Mouse (Mus musculus) lung, postnatal 10 days (tissue): ENCODE measurements around the gene Gm42417.
A peak's percentile ranks its signal among the peaks of the same experiment; 100 is the strongest.

Experiments
- DNase-seq: peaks from one replicate; pipeline ENCODE4 v3.0.0; 2021

The Gm42417 gene

DNA sequence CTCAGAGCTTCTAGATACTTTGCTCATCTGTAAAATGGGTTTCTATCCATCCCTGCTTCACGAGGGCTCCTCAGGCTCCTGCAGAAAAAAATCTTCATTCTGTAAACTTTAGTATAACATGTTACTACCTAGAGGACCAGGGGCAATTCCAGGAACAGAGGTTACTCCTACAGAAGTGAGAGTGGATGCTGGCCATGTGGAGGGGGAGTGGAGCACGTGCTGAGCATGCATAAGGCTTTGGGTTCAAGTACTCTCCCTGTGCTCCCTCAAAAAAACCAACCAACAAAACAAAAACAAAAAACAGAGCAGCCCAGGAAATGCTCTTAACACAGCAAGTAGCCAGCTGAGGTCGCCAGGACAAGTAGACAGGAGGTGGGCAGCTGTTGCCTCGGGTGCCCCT is 24.4 kb upstream of the Gm42417 start:
- DNase-seq, result no peak

DNA sequence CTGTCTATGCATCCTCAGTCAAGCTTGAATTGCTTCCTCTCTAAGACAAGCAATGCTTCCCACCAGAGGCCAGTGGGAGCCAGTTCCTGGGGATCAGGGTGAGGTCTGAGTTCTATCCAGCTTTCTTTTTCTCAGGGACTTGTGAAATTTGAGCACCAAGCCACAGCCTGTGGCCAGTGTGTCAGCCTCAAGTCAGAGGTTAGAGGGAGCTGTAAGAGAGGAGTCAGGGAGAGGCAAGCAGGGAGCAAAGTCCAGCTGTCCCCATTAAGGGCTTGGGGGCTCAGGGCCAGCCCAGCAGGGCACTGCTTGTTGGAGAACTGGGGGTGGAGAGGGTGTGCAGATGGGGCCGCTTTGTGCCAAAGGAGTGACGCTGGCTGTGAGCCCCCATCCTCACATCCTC is 24.0 kb upstream of the Gm42417 start:
- peak; percentile 36 for DNase-seq

DNA sequence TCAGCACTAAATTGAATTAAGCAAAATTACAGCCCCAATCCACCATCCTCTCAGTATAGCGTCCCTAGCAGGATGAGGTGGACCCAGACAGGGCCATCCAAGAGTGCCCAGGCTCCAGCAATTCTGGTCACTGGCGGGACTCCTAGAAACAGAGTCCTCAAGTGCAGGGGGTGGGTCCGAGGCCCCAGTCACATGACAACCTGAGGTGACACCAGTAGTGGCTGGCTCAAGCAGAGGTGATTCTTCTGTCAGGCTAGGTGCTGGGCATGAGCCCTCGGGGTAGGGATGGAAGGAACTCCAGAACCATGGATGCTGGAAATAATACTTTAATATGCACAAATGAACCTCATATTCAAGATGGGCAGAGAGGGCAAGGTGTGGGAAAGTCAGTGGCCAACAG is 23.2 kb upstream of the Gm42417 start:
- DNase-seq, result no peak

DNA sequence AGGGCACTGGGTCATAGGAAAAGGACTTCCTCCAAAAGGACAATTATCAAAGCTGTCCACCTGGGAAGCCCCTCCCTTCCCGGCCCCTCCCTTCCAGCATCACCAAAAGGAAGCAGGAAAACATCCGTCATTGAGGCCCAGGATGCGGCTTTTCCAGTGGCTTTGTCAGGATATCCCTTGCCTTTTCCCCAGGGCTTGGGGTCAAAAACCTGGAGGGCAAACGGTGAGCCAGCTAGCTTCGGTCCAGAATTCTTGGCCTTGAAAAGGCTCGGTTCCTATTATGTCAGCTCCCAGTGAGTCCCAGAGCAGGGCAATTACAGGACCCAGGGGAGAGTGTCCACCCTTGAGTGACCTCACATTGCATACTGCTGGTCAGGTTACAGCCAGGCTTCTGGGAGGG is 21.7 kb upstream of the Gm42417 start:
- DNase-seq, result peak; percentile 48

DNA sequence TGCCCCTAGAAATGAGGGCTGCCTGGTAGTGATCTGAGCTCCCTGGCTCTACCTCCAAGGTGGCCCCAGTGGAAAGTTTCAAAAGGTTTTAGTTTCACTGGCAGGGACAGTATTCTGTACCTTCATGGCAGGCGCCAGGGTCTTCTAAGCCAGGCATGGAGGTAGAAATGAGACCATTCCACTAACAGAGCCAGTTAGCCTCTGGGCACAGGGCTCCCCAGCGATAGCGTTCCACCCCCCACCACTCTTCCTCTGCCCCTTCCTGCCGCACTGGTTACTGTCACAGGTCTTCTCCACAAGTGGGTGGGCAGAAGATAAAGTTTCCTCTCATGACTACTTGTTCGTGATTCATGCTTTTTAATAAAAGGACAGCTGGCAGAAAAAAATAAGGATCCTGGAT is 20.7 kb upstream of the Gm42417 start:
- no peak for DNase-seq

DNA sequence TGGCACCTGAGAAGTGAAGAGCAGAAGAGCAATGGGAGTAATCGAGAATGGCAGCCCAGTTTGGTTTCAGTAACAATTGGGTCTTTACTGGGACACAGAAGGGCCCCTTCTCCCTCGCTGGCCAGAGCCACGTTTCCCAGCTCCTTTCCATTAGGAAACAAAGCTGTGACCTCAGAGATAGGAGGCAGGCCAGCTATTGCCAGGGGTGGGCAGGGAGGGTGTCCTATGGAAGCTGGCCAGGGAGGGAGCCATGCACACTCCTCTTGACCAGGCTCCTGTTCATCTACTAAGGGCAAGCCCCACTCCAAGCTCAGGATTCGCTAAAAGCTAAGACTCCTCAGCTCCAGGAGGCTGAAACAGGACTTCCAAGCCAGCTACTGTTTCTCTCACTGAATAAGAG is 20.0 kb upstream of the Gm42417 start:
- DNase-seq, result no peak

DNA sequence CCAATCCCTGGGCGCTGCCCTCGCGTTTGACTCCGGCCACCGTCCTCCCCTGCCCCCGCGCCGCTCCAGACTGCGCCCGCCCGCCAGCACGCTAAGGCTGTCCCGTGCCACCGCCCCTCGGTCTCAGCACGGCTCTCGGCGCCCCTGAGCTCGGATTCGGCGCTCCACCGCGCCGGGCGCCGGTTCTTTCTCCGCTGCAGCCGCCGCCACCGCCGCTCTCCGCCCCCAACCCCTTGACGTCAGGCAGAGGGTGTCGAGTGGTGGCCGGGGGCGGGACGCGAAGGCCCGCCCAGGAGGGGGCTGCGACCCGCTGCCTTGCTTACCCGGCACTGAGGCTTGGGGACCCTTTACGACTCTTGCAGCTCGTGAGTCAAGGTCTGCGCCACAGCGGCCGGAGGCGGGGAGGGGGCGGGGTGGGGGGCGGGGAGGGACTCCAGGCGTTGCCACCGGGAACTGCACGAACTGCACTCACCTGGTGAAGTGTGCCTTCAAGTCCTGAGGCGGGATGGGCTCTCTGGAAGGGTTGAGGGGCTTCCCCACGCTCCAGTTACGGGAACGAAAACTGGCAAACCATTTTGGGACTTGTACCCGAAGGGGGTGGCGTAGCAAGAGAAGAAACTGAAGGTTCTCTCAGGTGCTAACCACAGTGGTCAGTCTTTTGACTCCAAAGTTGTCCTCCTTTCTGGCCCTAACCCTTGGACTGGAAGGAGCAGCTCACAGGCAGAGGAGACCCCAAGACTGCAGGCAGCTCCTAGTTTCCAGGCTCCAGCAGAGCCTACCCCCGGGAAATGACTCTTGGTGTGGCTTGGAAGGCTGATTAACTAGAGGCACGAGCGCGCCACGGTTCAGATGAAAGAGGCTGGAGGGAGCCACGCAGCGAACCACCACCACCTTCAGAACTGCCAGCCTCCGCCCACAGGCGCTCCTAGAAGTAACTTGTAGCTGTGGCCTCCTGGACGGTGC is 19.1 kb upstream of the Gm42417 start, which contains the start of gene Sema4c:
Gene Sema4c (minus strand): TSS at position 319 of the 963 bp plus-strand sequence.
- DNase-seq, result peak; percentile 87

DNA sequence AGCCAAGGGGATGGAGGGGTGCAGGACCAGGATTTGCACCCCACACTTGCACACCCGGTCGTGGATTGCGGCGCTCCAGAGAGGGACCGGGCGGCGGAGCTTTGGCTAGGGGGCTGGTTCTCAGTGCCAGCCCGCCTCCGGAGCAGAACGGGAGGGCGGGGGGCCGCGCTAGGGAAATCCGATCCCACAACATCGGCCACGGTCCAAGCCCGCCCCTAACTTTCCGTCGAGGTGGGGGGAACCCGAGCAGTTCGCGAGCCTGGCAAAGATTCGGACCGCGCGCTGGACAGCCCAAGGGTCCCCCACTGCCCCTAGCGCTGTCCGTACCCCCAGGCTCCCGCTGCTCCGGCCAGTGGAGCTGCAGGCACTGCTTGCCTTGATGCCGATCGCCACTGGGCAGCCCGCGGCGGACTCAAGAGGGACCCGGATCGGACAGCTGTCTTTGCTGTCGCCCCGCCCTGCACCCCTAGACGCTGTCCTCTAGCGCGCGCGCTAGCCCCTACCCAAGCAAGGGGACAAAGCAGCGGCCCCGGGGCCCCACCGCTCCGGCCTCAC is 18.3 kb upstream of the Gm42417 start:
- DNase-seq, result peak; percentile 96

DNA sequence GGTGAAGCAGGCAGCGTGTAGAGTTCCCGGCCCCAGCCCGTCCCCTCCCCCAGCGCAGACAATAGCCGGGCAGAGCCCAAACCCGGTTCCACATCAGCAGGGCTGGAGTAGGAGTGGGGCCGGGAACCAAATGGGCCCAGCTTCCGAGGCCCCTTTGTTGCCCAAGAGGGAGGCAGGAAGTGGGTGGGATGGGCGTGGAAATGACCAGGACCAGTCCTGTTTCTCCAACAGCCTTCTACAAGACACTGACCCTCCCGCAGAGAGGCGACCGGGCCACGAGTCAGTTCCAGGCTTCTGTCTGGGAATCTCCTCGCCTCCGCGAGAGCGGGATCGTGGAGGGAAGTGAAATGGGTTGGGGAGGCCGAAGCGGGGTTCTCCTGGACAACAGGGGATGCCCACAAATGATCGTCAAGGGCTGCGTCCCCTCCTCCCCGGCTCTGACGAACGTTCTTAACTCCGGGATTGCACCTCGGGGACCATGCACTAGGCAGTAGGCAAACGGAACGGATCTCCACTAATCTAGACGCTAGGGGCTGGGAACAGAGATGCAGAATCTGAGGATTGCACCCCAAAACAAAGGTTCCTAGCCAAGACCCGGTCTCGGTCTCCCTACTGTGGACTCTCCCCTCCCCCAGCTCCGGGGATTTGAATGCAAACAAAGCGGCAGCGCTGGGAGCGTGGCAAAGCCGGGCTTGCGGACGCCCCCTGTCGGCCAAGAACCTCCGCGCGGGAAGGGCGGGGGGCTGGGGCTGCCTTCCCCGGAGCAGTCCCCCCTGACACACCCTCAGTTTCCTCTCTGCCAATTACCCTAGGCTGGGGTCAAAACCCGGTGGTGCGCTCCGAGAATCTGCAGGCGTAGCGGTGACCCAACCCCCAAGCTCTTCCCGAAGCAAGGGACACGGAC is 17.6 kb upstream of the Gm42417 start:
- DNase-seq, result peak; percentile 97

DNA sequence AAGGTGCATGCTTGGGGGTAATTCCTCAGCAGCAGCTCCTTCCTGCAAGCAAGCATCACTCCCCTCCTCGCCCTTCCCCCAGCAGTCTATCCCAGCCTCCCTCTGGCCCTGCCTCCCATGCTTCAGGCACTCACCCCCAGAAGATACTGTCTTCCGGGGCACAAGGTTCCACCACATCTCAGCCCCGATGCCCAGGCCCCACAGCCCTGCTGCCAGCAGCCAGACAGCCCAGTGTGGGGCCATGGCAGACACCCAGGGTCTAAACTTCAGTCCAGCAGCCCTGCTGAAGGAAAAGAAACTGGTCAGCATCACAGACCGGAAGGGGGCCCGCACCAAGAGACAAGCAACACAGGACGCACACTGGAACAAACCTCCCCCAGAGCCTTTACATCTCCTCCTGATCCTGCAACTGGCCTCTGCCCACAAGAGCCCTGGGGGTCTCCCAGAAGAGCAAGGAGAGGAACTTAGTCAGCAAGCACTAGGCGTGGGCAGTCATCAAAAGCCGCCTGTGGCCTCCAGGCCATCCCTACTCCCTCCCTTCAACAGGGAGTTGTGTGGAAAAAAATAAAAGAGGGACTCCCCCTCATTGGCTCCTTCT is 16.7 kb upstream of the Gm42417 start:
- DNase-seq, result peak; percentile 60

DNA sequence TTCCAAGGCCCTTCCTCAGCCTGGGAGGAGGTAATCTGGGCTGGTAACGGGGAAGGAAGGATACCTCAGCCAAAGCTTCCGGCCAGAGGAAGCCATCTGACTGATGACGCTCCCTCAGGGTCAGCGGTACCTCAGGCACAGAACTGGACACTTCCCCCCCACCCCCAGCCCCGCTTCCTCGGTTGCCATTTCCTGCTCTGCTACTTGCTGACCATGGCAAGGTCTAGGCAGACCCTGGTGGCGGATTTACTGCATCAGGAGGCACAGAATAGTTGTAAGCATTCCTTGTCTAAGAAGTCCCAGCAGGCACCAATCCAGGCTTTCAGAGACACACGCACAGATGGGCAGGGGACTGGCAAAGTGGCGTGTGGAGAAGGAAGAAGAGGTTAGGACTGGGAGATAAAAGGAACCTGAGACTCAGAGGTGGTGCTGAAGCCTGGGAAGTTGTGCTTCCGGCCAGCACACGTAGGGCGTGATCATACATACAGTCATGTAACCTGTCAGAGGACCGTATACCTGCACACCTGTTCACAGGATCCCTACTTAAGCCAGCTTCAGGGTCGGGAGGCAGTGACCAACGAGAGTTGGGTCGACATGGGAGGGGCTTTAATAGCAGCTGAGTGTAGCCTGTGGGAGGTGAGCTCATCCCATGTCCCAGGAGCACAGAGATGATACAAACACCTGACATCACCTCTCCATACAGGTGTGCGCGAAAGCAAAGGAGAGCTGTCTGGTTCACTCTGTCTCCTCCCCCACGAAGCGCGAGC is 15.6 kb upstream of the Gm42417 start:
- DNase-seq, result peak; percentile 38

DNA sequence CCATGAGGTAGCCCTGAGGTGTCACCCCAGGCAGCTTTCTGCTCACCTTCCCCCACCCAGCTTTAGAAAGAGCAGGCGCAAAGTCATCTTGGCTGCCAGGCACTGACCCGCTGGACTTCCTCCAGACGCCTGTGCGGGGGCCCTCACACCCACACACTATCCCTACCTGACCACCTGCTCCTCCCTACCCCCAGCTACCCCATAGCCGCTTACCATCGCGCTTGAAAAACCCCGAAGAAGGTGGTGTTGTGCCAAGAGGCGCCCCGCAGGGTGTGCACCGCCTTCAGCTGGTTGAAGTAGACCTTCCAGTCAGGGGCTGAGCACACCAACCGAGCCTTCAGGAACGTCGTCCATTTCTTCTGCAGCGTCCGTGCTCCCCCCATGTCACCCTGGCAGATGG is 13.3 kb upstream of the Gm42417 start:
- no peak for DNase-seq

DNA sequence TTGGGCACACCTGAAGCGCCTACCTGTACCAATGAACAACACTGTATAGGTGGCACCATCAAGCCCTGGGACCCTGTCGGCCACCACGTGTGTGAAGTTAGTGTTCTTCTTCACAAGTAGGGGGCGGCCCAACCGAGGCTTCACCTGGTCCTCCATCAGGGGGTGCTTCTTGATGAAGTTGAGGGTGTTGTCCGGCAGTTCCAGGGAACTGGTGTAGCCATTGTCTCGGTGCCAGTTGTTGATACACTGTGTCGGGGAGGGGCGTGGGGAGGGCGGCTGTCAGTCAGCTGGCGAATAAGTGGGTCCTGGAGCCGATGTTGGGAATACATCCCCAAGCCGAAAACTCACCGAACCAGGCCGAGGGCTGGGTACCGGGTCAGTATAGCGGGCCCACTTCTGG is 12.7 kb upstream of the Gm42417 start:
- no peak for DNase-seq

DNA sequence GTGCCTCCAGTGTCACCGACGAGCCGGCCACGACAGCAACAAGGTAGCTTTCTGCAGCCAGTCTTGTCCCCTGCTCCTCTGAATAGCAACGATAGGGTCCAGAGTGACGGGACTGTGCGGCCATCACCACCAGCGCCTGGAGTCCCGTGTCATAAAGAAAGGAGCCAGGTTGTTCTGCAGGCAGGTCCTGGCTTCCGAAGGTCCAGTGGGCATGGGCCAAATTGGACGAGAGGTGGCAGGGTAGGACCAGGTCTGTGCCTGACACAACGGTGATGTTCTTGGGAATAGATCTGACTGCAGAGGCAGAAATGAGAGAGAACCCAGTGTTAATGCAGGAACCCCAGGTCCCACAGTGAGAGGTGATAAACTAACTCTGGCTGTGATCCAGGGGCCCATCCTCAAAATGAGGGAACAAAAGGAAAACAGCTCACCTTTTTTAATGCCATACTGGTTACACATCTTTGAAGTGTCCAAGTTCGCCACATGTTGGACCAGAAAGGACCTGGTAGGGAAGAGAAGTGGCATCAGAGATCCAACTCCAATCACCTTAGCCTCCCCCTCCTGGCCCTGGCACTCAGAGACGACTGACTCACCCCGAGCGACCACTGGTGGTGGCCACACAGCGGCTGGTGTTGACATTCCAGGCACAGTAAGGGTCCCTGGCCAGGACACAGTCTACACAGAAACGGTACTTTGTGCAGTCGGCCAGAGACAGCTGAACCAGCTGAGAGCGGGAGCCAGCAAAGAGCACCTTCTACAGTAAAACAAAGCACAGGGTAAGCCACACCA is 11.0 kb upstream of the Gm42417 start:
- DNase-seq, result no peak

DNA sequence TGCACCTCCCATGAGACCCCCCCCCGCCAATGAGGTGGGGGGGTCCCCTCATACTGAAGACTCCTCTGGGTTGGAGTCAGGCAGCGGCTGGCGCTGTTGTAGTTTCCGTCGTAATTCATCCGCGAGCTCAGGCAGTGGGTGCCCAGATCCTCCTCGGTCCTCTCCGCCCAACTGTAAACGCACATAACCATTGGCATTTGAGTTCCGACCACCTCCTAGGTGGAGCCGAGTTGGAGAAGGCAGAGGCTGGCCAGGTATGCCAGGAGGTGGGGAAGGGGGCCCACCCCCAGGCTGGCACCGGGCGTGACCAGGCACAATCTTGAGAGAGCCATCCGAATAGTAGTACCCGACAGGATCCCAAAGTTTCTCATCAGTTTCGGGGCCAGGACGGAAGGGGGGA is 10.3 kb upstream of the Gm42417 start:
- DNase-seq, result no peak

DNA sequence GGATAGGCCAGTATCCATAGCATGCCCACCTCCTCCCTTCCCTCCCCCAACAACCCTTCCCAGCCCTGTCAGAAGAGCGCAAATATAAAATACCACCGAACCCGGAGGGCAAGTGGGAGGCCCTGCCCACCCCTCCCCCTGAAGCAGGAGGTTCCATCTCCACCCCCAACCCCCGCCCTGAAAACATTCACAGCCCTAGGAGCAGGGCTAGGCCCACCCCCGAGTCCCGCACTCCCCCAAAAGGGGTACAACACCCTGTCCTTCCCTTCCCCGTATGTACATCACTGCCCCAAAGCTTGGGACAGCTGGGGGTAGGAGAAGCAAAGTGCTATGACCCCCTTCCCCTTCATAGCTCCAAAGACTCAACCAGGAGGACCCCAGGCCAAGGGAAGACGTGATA is 9.5 kb upstream of the Gm42417 start:
- no peak for DNase-seq

DNA sequence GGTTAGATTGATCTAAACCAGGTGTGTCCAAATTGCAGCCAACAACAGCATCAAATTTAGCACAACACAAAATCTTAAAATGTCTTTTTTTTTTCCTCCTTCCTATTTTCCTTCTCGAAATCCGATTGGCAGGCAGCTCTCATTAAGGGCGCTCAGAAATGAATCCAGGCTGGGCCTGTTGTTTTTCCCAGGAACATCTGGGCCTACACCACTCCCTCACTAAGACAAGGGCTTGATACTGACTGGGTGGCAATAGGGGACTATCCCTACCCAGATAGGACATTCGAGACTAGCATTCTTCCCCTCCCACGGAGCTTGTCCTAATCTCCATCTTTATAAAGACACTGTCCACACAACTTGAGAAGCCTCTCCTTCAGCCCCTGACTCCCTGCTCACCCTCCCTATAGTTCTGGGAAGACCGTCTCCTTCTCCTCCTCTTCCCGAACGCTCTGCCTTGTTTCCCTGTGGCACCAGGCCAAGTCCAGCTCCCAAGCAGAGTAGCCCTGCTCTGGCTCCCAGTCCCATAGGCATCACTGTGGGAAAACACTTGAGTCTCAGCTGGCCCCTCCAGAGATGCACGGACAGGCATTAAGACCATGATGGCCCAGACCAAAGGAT is 8.9 kb upstream of the Gm42417 start:
- DNase-seq, result peak; percentile 83

DNA sequence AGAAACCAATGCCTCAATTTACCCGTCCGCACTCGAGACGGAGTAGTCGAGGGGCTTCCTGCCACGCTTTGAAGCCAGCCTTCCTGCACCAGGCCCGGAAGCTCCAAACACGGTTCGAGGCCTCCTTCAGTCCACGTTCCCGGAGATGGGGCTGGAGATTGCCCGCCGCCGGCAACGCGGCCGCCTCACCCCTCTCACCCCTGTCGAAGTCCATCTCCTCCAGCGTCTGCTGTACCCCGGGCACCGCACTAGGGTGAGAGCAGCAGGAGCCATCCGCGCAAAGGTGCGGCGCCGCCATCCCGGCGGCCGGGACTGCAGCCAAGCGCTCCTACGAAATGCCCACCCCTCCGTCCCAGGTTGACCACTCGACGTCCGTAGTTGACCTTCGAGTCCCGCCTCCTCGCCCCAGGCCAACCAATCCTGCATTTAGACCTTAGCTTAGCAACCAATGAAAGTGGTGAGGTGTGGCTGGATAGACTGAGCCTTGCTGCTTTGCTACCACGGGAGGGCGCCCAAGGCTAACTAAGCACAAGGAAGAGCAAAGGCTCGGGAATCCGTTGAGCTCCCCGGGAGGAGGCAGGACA is 7.8 kb upstream of the Gm42417 start, which contains the start of gene Ankrd39:
Gene Ankrd39 (minus strand): TSS at position 558 of the 584 bp plus-strand sequence.
- peak; percentile 99 for DNase-seq

DNA sequence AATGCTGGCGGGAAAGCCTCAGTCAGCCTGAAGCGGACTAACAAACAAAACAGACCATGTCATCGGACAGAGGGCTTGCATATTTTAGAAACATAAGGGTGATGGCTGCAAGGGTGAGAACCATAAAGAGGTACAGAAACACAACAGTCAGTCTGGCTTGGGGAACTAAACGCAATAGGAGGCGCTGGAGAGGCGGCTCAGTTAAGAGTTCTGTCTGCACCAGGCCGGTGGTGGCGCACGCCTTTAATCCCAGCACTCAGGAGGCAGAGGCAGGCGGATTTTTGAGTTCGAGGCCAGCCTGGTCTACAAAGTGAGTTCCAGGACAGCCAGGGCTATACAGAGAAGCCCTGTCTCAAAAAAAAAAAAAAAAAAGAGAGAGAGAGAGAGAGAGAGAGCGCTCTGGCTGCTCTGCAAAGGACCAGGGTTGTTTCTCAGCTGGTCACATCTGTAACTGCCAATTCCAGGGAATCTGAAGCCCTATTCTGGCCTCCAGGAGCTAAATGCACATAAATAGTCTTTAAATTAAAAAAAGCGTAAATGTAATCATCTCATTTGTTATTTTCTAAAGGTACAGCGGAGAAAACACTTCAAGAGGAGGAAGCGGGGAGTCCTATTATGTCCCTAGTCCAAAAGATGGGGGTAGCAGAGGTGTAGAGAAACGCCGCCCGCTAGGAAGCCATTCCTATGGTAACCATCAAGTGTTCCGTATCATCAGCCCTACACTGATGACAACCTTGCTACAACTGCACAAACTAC is 6.8 kb upstream of the Gm42417 start:
- peak; percentile 54 for DNase-seq

DNA sequence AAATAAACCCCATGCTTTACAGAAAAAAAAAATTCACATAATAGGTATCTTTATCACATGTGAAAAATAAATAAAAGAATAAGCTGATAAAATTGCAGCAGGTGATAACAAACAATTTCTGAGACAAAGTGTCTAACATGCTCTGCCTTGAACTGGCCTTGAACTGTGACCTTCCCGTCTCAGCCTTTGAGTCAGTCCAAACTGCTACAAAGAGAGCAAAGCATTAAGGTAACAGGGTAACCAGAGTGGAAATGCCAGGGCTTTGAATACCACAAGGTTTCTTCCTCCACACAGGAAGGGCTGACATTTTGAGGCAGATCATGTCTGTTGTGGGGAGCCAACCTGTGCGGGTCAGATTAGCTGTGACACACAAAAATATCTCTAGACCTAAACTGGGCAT is 6.2 kb upstream of the Gm42417 start:
- no peak for DNase-seq
